Mouse (Mus musculus) kidney, adult 2 months (tissue): Measurements from ENCODE around the gene Plekhm3.

ENCODE experiments used
- CTCF ChIP-seq: fragments of 200-500 bp; conservative IDR thresholded peaks from 2 replicates; pipeline ENCODE4 v1.5.1; 2011; ENCODE audit warnings: low read depth, mild to moderate bottlenecking, control low read depth, low read length, moderate library complexity, mixed read lengths; ENCODE audit not compliant: insufficient read depth, insufficient read length
- POLR2A ChIP-seq: fragments of 200-500 bp; IDR thresholded peaks from one replicate; pipeline ENCODE4 v1.6.1; 2011; ENCODE audit warnings: low read depth, low read length, control low read depth

DNA sequence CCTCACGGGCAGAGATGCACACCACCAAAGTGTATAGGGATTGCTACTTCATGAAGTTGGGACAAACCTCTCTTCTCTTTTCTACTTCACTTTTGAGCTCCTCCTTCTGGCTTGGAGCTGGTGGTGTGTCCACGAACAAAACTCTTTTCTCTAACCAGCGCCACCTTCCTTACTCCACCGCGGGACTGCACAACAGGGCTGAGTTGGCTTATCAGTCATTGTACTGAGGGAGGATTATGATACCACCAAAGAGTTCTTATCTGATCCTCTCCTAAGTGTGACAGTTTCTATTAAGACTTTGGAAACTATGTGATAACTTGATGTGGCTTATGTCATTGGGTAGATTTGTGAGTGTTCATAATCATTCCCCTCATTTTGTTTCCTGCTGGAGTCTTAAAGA, 129.2 kb downstream of the Plekhm3 start:
- TF ChIP-seq POLR2A = no peak
- TF ChIP-seq CTCF = no peak
